Mouse (Mus musculus) cerebellum, adult 9-10 months (tissue): ENCODE data around the gene 4933407L21Rik.

Experiments
- DNase-seq: peaks from one replicate; pipeline ENCODE4 v3.0.0; 2022

Gene 4933407L21Rik

GRCm38 (mm10) chr1:85928057-85928687 lies at the start of gene 4933407L21Rik:
TSS of gene 4933407L21Rik (plus strand) at chr1:85928483.
- peak; percentile 32 for DNase-seq

- no peak for DNase-seq
Observed at GRCm38 (mm10) chr1:85882003-85882402, 46.3 kb upstream of the 4933407L21Rik start.

- DNase-seq = no peak
Observed at GRCm38 (mm10) chr1:85887221-85887620, 41.1 kb upstream of the 4933407L21Rik start.

DNA sequence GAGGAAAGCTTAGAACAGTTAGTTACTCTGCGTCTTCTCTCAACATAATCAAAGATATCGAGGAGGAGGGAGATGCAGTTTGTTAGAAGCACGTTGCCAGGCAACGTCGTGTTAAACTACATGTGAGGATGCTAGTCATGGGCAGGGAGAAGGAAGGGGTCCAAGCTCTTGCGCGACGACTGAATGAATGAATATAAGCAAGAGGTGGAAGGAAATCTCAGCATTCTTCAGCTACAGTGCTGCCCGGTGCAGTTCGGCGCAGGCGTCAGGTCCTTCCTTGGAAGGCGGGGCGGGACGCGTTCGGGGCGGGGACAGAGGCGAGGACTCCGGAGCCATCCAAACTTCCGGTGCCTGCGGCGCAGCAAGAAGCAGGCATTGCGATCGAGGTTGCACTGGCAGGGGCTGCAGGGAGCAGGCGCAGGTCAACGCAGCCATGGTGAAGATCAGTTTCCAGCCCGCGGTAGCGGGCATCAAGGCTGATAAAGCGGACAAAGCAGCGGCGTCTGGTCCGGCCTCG lies 34.0 kb upstream of the 4933407L21Rik start, which contains the start of gene Itm2c:
Gene Itm2c (plus strand): TSS at position 51 of the 517 bp plus-strand sequence.
- DNase-seq = peak; percentile 88

DNA sequence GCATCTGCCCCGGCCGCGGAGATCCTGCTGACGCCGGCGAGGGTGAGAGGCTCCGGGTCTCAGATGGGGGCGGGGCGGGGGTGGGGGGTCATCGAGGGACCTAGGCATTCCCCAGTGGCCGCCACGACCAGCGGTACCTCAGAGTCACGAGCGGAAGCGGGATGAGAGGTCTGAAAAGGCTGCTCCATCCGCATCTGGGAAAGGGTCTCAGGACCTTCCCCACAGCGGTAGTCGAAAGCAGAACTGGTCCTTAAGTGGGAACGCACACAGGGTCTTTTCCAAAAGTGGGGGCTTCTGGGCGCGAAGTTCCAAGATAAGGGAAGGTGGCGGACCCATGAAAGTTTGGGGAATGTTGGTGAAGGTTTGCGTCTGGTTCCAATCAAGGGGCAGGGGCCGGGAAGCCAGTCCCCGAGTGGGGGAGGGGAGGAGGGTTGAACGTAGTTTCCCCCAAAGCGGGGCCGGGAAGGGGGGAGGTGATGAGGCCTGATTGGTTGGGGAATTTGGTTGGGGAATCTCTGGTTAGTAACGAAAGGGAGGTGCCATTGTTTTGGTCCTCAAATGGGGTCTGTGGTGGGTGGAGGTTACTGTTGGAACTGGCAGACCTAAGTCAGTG lies 33.4 kb upstream of the 4933407L21Rik start:
- DNase-seq = peak; percentile 68

GRCm38 (mm10) chr1:85895391-85895837 lies 32.9 kb upstream of the 4933407L21Rik start:
- DNase-seq = peak; percentile 76

GRCm38 (mm10) chr1:85896110-85896509 lies 32.2 kb upstream of the 4933407L21Rik start:
- peak; percentile 28 for DNase-seq

DNA sequence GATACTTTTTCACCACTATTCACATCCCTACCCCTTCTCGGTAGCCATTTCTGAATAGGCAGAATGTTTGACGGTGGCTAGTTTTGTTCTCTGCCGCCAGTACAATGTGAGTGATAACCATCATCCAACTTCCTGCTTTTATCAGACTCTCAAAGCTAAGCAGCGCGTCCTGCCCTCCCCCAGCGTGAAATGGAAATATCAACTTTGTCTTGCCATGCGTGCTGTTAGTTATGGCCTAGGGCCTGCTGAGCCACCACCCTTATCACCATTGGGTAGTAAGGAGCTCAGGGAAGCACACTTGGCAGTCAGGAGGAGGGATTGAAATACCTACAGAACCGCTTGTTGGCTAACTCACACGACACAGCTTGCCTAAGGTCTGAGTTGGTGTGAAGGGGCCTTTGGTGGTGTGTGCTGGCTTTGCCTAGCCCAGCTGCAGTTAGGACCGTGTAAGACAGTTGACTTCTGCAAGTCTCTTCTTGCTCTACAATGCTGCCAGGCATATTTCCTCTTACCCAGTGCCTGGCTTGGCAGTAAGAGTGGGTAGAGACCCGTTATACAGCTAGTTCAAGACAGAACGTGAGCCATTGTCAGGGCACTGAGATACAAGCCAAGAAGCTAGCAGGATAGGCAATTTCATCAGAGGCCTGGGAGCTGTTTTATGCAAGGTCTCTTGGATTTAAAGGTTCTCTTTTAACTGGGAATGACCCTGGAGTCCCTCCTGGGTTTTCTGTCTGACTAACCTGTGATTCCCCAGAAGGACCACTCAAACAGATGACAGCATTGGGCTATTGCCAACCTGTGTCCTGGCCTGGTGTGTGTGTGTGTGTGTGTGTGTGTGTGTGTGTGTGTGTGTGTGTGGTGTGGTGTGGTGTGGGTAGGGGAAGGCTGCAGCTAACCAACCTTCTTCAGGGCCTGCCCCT lies 31.2 kb upstream of the 4933407L21Rik start:
- DNase-seq = peak; percentile 60

DNA sequence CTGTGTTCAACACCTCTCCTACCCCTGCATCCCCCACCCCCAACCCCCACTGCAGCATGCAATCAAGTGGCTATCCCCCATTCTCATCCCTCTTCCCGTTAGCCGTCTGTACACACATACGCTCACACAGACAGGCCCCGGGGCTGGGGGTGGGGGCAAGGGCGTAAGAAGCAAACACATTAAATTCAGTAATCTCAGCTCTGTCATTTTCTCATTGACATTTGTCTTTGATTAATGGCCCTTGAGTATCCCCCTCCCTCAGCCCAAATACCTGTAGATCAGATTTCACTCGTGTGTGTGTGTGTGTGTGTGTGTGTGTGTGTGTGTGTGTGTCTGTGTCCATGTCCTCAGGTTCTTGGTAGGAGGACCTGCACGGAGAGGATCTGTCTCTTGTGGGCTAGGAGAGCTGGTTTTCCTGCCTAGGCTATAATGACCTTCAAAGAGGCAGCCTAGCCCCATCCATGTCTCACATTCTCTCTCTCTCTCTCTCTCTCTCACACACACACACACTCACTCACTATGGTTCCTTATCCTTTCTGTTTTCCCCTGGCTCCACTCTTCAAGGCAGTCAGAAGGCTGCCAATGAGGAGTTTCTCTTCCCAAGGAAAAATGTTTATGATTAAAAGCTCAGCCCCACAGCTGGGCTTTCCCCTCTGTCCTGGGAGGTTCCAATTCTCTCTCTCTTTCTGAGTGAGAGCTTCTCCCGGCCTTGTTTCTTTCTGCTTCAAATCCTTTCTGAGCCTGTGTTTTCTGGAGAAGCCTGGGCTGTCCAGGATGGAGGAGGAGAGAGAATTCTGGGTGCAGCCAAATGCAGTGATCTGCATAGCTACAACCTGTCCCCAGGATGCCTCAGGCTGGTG lies 30.2 kb upstream of the 4933407L21Rik start:
- DNase-seq = peak; percentile 43

- DNase-seq = peak; percentile 84
Observed at GRCm38 (mm10) chr1:85898761-85899387, 29.4 kb upstream of the 4933407L21Rik start.

GRCm38 (mm10) chr1:85899388-85899761 lies 28.9 kb upstream of the 4933407L21Rik start:
- DNase-seq = peak; percentile 57

GRCm38 (mm10) chr1:85900521-85901333 lies 27.6 kb upstream of the 4933407L21Rik start:
- DNase-seq = peak; percentile 39

GRCm38 (mm10) chr1:85901516-85902107 lies 26.7 kb upstream of the 4933407L21Rik start:
- DNase-seq = no peak

- peak; percentile 82 for DNase-seq
Observed at GRCm38 (mm10) chr1:85902108-85902561, 26.1 kb upstream of the 4933407L21Rik start.

DNA sequence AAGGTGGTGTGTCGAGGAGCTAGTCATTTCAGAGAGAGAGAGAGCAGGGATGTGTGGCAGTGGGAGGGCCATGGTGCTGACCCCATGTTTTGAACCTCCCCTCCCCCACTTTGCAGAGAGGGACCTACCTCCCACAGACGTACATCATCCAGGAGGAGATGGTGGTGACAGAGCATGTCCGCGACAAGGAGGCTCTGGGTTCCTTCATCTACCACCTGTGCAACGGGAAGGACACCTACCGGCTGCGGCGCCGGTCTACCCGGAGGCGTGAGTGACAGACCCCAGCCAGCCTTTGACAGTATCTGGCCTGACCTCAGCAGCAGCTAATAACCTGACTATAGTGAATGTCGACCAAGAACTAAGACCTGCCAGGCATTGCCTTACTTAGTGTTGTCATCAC lies 21.4 kb upstream of the 4933407L21Rik start:
- DNase-seq = no peak

DNA sequence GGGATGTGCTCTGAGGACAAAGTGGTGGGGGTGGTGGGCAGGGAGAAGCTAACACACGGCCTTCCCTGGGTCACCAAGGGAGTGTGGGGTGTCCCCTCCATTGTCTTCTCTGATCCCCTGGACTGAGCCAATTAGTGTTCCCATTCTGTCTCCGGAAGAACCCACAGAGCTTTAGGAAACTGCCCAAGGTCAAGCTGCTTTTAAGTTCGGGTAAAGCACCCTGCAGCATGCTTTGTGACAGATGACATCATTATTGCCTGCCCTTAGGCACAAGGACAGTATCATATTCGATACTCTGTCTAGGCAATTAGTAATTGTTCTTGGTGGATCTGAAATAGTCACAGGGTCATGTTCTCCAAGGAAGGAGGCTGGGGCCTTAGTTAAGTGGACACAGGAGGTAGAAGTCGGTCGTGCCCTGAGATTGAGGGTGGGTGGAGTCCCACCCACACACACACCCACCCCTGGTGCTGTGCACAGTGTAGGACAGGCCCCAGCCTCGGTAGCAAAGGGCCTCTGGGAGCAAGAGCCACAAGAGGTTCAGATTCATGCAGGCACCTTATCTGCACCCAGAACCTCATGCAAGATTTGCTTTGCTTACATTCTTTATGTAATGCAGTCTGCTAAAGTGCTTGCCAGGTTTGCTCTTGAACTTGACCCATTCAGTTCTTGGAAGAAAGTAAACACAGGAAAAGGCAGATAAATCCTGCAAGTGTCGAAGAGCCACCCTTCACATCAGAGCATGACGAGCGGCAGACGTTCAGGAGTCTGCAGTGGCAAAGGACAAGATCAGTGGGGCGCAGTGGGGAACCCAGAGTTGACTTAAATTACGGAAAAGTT lies 19.3 kb upstream of the 4933407L21Rik start:
- no peak for DNase-seq

- no peak for DNase-seq
Observed at GRCm38 (mm10) chr1:85913078-85913755, 15.1 kb upstream of the 4933407L21Rik start.

DNA sequence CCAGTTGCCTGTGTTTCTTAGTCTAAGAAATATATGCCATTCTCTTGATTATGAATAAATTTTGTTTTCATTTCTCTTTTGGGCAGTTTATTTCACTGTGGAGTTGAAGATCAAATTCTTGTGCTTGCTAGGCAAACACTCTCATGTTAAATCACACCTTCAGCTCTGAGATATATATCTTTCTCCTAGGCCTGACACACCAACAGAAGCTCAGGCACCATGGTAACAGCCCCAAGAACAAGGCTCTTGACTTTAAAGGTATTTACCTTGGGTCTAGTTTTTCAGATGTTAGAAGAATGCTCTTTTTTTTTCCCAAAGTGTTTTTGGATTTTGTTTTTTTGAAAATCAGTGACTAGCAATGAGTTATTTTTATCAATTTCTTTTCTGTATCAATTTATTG lies 12.4 kb upstream of the 4933407L21Rik start:
- DNase-seq = no peak
